Mouse (Mus musculus): ENCODE measurements at regions not wholly inside any gene's neighbourhood (a gene's known extent, or its start where the extent isn't known, plus 50 kb on each side); places are given as distances from the start of the nearest gene placed in this dataset.

- TF ChIP-seq POLR2A (IDR thresholded peaks at IDR 0.05; ENCODE audit: borderline replicate concordance, extremely low read depth, insufficient read depth, insufficient read length): no peak
These were observed 180.1 kb upstream of the Cdkn2b start for GRCm38 (mm10) chr4:89490947-89491346.

GRCm38 (mm10) chr4:89487416-89488165 lies 176.8 kb upstream of the Cdkn2b start:
- no peak for TF ChIP-seq POLR2A (IDR thresholded peaks at IDR 0.05; ENCODE audit: borderline replicate concordance, extremely low read depth, insufficient read depth, insufficient read length)
- no peak for ATAC-seq (ENCODE audit: low FRiP score, low read depth)
- Histone ChIP-seq H3K27ac (replicated peaks; ENCODE audit: low read depth, low read length) (no peak overlapping the region), H3K9me3 (ENCODE audit: control insufficient read depth, low read length) (no peaks in the 10 kb centered on the region), H3K4me2 (replicated peaks; ENCODE audit: low read depth, low read length, severe bottlenecking) (no peak overlapping the region), H3K4me3 (replicated peaks; ENCODE audit: low read length) (no peak overlapping the region), H3K4me1 (ENCODE audit: control insufficient read depth, insufficient read depth, low read length) (no peaks in the 10 kb centered on the region), H3K36me3 (ENCODE audit: control insufficient read depth, insufficient read depth, low read length) (no peaks in the 10 kb centered on the region), H3K9ac (ENCODE audit: low read depth, low read length, severe bottlenecking) (no peak overlapping the region), H3K27me3 (ENCODE audit: control insufficient read depth, insufficient read depth, low read length) (no peaks in the 10 kb centered on the region)
- WGBS: 77% methylated on average over 5 of the region's 5 CpGs
- no peak for DNase-seq (ENCODE audit: low spot score)

More at GRCm38 (mm10) chr4:89490947-89491346, 180.1 kb upstream of the Cdkn2b start:
- WGBS: 87% methylated on average over 8 of the region's 8 CpGs
- Histone ChIP-seq H3K4me1 (ENCODE audit: control insufficient read depth, insufficient read depth, low read length) (no peaks in the 10 kb centered on the region), H3K4me3 (replicated peaks; ENCODE audit: low read length) (no peak overlapping the region), H3K27me3 (ENCODE audit: control insufficient read depth, insufficient read depth, low read length) (no peaks in the 10 kb centered on the region), H3K9me3 (ENCODE audit: control insufficient read depth, low read length) (no peaks in the 10 kb centered on the region), H3K36me3 (ENCODE audit: control insufficient read depth, insufficient read depth, low read length) (no peaks in the 10 kb centered on the region), H3K27ac (replicated peaks; ENCODE audit: low read depth, low read length) (no peak overlapping the region), H3K4me2 (replicated peaks; ENCODE audit: low read depth, low read length, severe bottlenecking) (no peak overlapping the region), H3K9ac (ENCODE audit: low read depth, low read length, severe bottlenecking) (no peak overlapping the region)
- ATAC-seq (ENCODE audit: low FRiP score, low read depth) (no peak), DNase-seq (ENCODE audit: low spot score) (no peak)

- Histone ChIP-seq H3K36me3 (ENCODE audit: control insufficient read depth, insufficient read depth, low read length) (no peaks in the 10 kb centered on the region), H3K4me2 (replicated peaks; ENCODE audit: low read depth, low read length, severe bottlenecking) (no peak overlapping the region), H3K27ac (replicated peaks; ENCODE audit: low read depth, low read length) (no peak overlapping the region), H3K9ac (ENCODE audit: low read depth, low read length, severe bottlenecking) (no peak overlapping the region), H3K4me1 (ENCODE audit: control insufficient read depth, insufficient read depth, low read length) (no peaks in the 10 kb centered on the region), H3K27me3 (ENCODE audit: control insufficient read depth, insufficient read depth, low read length) (no peaks in the 10 kb centered on the region), H3K4me3 (replicated peaks; ENCODE audit: low read length) (no peak overlapping the region), H3K9me3 (ENCODE audit: control insufficient read depth, low read length) (no peaks in the 10 kb centered on the region)
- TF ChIP-seq POLR2A (IDR thresholded peaks at IDR 0.05; ENCODE audit: borderline replicate concordance, extremely low read depth, insufficient read depth, insufficient read length): no peak
- 78% methylated on average over 4 of the region's 4 CpGs for WGBS
- DNase-seq (ENCODE audit: low spot score): no peak
- ATAC-seq (ENCODE audit: low FRiP score, low read depth): no peak
These were observed 176.1 kb upstream of the Cdkn2b start for GRCm38 (mm10) chr4:89486963-89487362.

GRCm38 (mm10) chr4:89485981-89486531 lies 175.2 kb upstream of the Cdkn2b start:
- 41% methylated on average over 11 of the region's 11 CpGs for WGBS
- Histone ChIP-seq H3K4me2 (replicated peaks; ENCODE audit: low read depth, low read length, severe bottlenecking) (no peak overlapping the region), H3K27me3 (ENCODE audit: control insufficient read depth, insufficient read depth, low read length) (no peaks in the 10 kb centered on the region), H3K27ac (replicated peaks; ENCODE audit: low read depth, low read length) (no peak overlapping the region), H3K9ac (ENCODE audit: low read depth, low read length, severe bottlenecking) (no peak overlapping the region), H3K36me3 (ENCODE audit: control insufficient read depth, insufficient read depth, low read length) (no peaks in the 10 kb centered on the region), H3K9me3 (ENCODE audit: control insufficient read depth, low read length) (no peaks in the 10 kb centered on the region), H3K4me1 (ENCODE audit: control insufficient read depth, insufficient read depth, low read length) (no peaks in the 10 kb centered on the region), H3K4me3 (replicated peaks; ENCODE audit: low read length) (no peak overlapping the region)
- TF ChIP-seq POLR2A (IDR thresholded peaks at IDR 0.05; ENCODE audit: borderline replicate concordance, extremely low read depth, insufficient read depth, insufficient read length): no peak
- no peak for DNase-seq (ENCODE audit: low spot score)
- no peak for ATAC-seq (ENCODE audit: low FRiP score, low read depth)

- 56% methylated on average over 12 of the region's 12 CpGs for WGBS
- H3K27ac ChIP-seq (replicated peaks; ENCODE audit: low read depth, low read length): no peak overlapping the region
These were observed 167.9 kb upstream of the Cdkn2b start for GRCm38 (mm10) chr4:89478646-89479237.

More at GRCm38 (mm10) chr4:89478646-89479237, 167.9 kb upstream of the Cdkn2b start:
- no peaks in the 10 kb centered on the region for H3K9me3 ChIP-seq (ENCODE audit: control insufficient read depth, low read length)
- no peaks in the 10 kb centered on the region for H3K27me3 ChIP-seq (ENCODE audit: control insufficient read depth, insufficient read depth, low read length)
- no peak overlapping the region for H3K4me2 ChIP-seq (replicated peaks; ENCODE audit: low read depth, low read length, severe bottlenecking)
- no peak overlapping the region for H3K9ac ChIP-seq (ENCODE audit: low read depth, low read length, severe bottlenecking)
- DNase-seq (ENCODE audit: low spot score) (peak; percentile 14), ATAC-seq (ENCODE audit: low FRiP score, low read depth) (peak; percentile 37; the same call in 1 of the 2 replicates)
- H3K4me1 ChIP-seq (ENCODE audit: control insufficient read depth, insufficient read depth, low read length): peaks cover 2% of the 10 kb centered on the region; the same call in 1 of the 2 replicates
- no peak overlapping the region for H3K4me3 ChIP-seq (replicated peaks; ENCODE audit: low read length)
- no peaks in the 10 kb centered on the region for H3K36me3 ChIP-seq (ENCODE audit: control insufficient read depth, insufficient read depth, low read length)
- TF ChIP-seq POLR2A (IDR thresholded peaks at IDR 0.05; ENCODE audit: borderline replicate concordance, extremely low read depth, insufficient read depth, insufficient read length): no peak
